Mouse (Mus musculus) liver, embryonic 11.5 days (tissue): ENCODE data around the gene Inpp5d. TPM values are rescaled to one million over a fixed set of nuclear protein-coding genes. Genes with fewer than 3 reads are reported as not detected.

Source experiments
- ATAC-seq: fragments of 200-750 bp; cut with Nextera tagmentation; replicated peaks from 2 replicates; pipeline ENCODE4 v1.8.0; 2017; ENCODE audit warnings: moderate number of reproducible peaks, mild to moderate bottlenecking, moderate TSS enrichment, moderate library complexity; ENCODE audit not compliant: low FRiP score
- DNase-seq: peaks from one replicate; pipeline ENCODE4 v3.0.0-alpha.2; 2017; ENCODE audit warnings: low spot score
- H3K27ac ChIP-seq: fragments of 300-500 bp; sonication (generic); 2 replicates; pipeline ENCODE4 v1.5.1; 2014; ENCODE audit warnings: mild to moderate bottlenecking, low read depth, low read length, control low read depth
- H3K27me3 ChIP-seq: fragments of 300-500 bp; sonication (generic); replicated peaks from 2 replicates; pipeline ENCODE4 v1.6.1; 2014; ENCODE audit warnings: low read length, mixed read lengths; ENCODE audit not compliant: control insufficient read depth, insufficient read depth
- H3K36me3 ChIP-seq: fragments of 300-500 bp; sonication (generic); 2 replicates; pipeline ENCODE4 v1.6.1; 2014; ENCODE audit warnings: mild to moderate bottlenecking, low read length, moderate library complexity, mixed read lengths; ENCODE audit not compliant: control insufficient read depth, insufficient read depth
- H3K4me1 ChIP-seq: fragments of 300-500 bp; sonication (generic); replicated peaks from 2 replicates; pipeline ENCODE4 v1.6.1; 2014; ENCODE audit warnings: low read length, mixed read lengths; ENCODE audit not compliant: control insufficient read depth, insufficient read depth
- H3K4me2 ChIP-seq: fragments of 300-500 bp; sonication (generic); 2 replicates; pipeline ENCODE4 v1.6.1; 2014; ENCODE audit warnings: mild to moderate bottlenecking, control low read depth, moderate library complexity
- H3K4me3 ChIP-seq: fragments of 300-500 bp; sonication (generic); 2 replicates; pipeline ENCODE4 v1.5.1; 2014; ENCODE audit warnings: low read depth, low read length, control low read depth
- H3K9ac ChIP-seq: fragments of 300-500 bp; sonication (generic); 2 replicates; pipeline ENCODE4 v1.6.1; 2014; ENCODE audit warnings: low read depth, low read length, control low read depth
- H3K9me3 ChIP-seq: fragments of 300-500 bp; sonication (generic); 2 replicates; pipeline ENCODE4 v1.6.1; 2016; ENCODE audit warnings: low read length, inconsistent platforms, mixed read lengths; ENCODE audit not compliant: control insufficient read depth
- WGBS: fragments of 180-500 bp; shearing (Covaris S2); extraction: QIAGEN DNeasy Blood & Tissue Kit; methylation state at CpG from one replicate; pipeline ENCODE4 v1.1.7; 2014; 5-methylcytosine and 5-hydroxymethylcytosine counted together
- polyA plus RNA-seq: library from polyadenylated mRNA; unstranded; fragments of >200 nt; fragmentation: Nextera tagmentation; extraction: Ambion mirVana; gene quantifications from 2 replicates; pipeline ENCODE4 v1.2.1, GENCODE M21; 2014

The Inpp5d gene
- polyA plus RNA-seq, 1 experiment from 2014 or later = 30.8 TPM

GRCm38 (mm10) chr1:87594261-87594660, 25.9 kb upstream of the Inpp5d start:
- Histone ChIP-seq H3K4me2 (no peak overlapping the region), H3K27me3 (no peaks in the 10 kb centered on the region), H3K36me3 (no peaks in the 10 kb centered on the region), H3K4me1 (no peaks in the 10 kb centered on the region), H3K9me3 (no peaks in the 10 kb centered on the region), H3K4me3 (no peak overlapping the region), H3K9ac (no peak overlapping the region), H3K27ac (no peak overlapping the region)
- DNase-seq = no peak
- 67% methylated on average over 3 of the region's 3 CpGs for WGBS
- ATAC-seq = no peak

- no peaks in the 10 kb centered on the region for H3K9me3 ChIP-seq
- no peak for DNase-seq
- no peak for ATAC-seq
- H3K4me2 ChIP-seq = no peak overlapping the region
- no peak overlapping the region for H3K4me3 ChIP-seq
- no peaks in the 10 kb centered on the region for H3K4me1 ChIP-seq
- H3K36me3 ChIP-seq = no peaks in the 10 kb centered on the region
- H3K9ac ChIP-seq = no peak overlapping the region
- no peak overlapping the region for H3K27ac ChIP-seq
- 90% methylated on average over 10 of the region's 10 CpGs for WGBS
- no peaks in the 10 kb centered on the region for H3K27me3 ChIP-seq
Observed at GRCm38 (mm10) chr1:87594671-87595070, 25.4 kb upstream of the Inpp5d start.

- Histone ChIP-seq H3K9ac (no peak overlapping the region), H3K9me3 (no peaks in the 10 kb centered on the region), H3K4me1 (no peaks in the 10 kb centered on the region), H3K27me3 (no peaks in the 10 kb centered on the region), H3K36me3 (no peaks in the 10 kb centered on the region), H3K4me3 (no peak overlapping the region), H3K4me2 (no peak overlapping the region), H3K27ac (no peak overlapping the region)
- DNase-seq (no peak), ATAC-seq (no peak)
- WGBS = 68% methylated on average over 7 of the region's 7 CpGs
Observed at GRCm38 (mm10) chr1:87600533-87600932, 19.6 kb upstream of the Inpp5d start.

GRCm38 (mm10) chr1:87601801-87602200, 18.3 kb upstream of the Inpp5d start:
- H3K4me1 ChIP-seq = no peaks in the 10 kb centered on the region
- ATAC-seq (no peak), DNase-seq (no peak)
- H3K27ac ChIP-seq = no peak overlapping the region
- H3K9me3 ChIP-seq = no peaks in the 10 kb centered on the region
- H3K4me3 ChIP-seq = no peak overlapping the region
- H3K9ac ChIP-seq = no peak overlapping the region
- WGBS = 58% methylated on average over 2 of the region's 2 CpGs
- no peaks in the 10 kb centered on the region for H3K27me3 ChIP-seq
- H3K4me2 ChIP-seq = no peak overlapping the region
- H3K36me3 ChIP-seq = no peaks in the 10 kb centered on the region

GRCm38 (mm10) chr1:87603389-87603788, 16.7 kb upstream of the Inpp5d start:
- H3K9ac ChIP-seq = no peak overlapping the region
- DNase-seq = no peak
- no peak overlapping the region for H3K27ac ChIP-seq
- no peak overlapping the region for H3K4me2 ChIP-seq
- no peaks in the 10 kb centered on the region for H3K27me3 ChIP-seq
- no peak for ATAC-seq
- 84% methylated on average over 5 of the region's 5 CpGs for WGBS
- no peak overlapping the region for H3K4me3 ChIP-seq
- no peaks in the 10 kb centered on the region for H3K36me3 ChIP-seq
- H3K4me1 ChIP-seq = no peaks in the 10 kb centered on the region
- no peaks in the 10 kb centered on the region for H3K9me3 ChIP-seq

GRCm38 (mm10) chr1:87605296-87605695, 14.8 kb upstream of the Inpp5d start:
- Histone ChIP-seq H3K36me3 (no peaks in the 10 kb centered on the region), H3K9ac (no peak overlapping the region), H3K4me3 (no peak overlapping the region), H3K27ac (no peak overlapping the region), H3K4me1 (no peaks in the 10 kb centered on the region), H3K27me3 (no peaks in the 10 kb centered on the region), H3K4me2 (no peak overlapping the region), H3K9me3 (no peaks in the 10 kb centered on the region)
- DNase-seq = no peak
- WGBS = 81% methylated on average over 2 of the region's 2 CpGs
- ATAC-seq = no peak

GRCm38 (mm10) chr1:87607385-87608091, 12.6 kb upstream of the Inpp5d start:
- H3K27ac ChIP-seq = no peak overlapping the region
- H3K4me2 ChIP-seq = no peak overlapping the region
- no peak for DNase-seq
- no peak overlapping the region for H3K9ac ChIP-seq
- H3K9me3 ChIP-seq = no peaks in the 10 kb centered on the region
- no peaks in the 10 kb centered on the region for H3K27me3 ChIP-seq
- 69% methylated on average over 21 of the region's 21 CpGs for WGBS
- no peaks in the 10 kb centered on the region for H3K36me3 ChIP-seq
- no peak for ATAC-seq
- H3K4me1 ChIP-seq = no peaks in the 10 kb centered on the region
- no peak overlapping the region for H3K4me3 ChIP-seq

GRCm38 (mm10) chr1:87608416-87609046, 11.6 kb upstream of the Inpp5d start:
- 24% methylated on average over 7 of the region's 7 CpGs for WGBS
- ATAC-seq = peak; percentile 61; the same call in 1 of the 2 replicates

More at GRCm38 (mm10) chr1:87608416-87609046, 11.6 kb upstream of the Inpp5d start:
- Histone ChIP-seq H3K4me3 (no peak overlapping the region), H3K27ac (no peak overlapping the region), H3K9ac (no peak overlapping the region), H3K4me2 (no peak overlapping the region), H3K9me3 (no peaks in the 10 kb centered on the region), H3K36me3 (no peaks in the 10 kb centered on the region), H3K4me1 (no peaks in the 10 kb centered on the region), H3K27me3 (no peaks in the 10 kb centered on the region)
- DNase-seq = peak; percentile 72
